Comparison of ENCODE assay signal across 8 mouse cellular contexts in genomic region chr13:21722373-21722925, GRCm38 (mm10). TPM values are rescaled to one million over a fixed set of nuclear protein-coding genes. Genes with fewer than 3 reads are reported as not detected.
DNase-seq lines count a peak whose midpoint lies in the region; ATAC-seq and TF ChIP-seq lines count a peak whose summit lies in the region.

No protein-coding gene starts in this region.

- intact Hi-C loops in left cerebral cortex, postnatal 14 days (cut with DNase I): no loop called here

- TF ChIP-seq CTCF in liver, adult 2 months (IDR thresholded peaks at IDR 0.05; ENCODE audit: low read depth, low read length): no peak
- TF ChIP-seq CTCF in brain, embryonic 14.5 days (IDR thresholded peaks at IDR 0.05; ENCODE audit: borderline replicate concordance, extremely low read depth, insufficient read depth, insufficient read length): no peak

- 7% methylated on average over 11 of the region's 11 CpGs for WGBS in liver, adult 2 months
- 2% methylated on average over 11 of the region's 11 CpGs for WGBS in hindbrain, embryonic 14.5 days
- 4% methylated on average over 10 of the region's 11 CpGs for WGBS in midbrain, embryonic 14.5 days

- no peaks in the 10 kb centered on the region for H3K27me3 ChIP-seq in liver, adult 2 months (ENCODE audit: control insufficient read depth, insufficient read depth, low read length)
- no peaks in the 10 kb centered on the region for H3K27me3 ChIP-seq in hindbrain, embryonic 14.5 days (ENCODE audit: control insufficient read depth, insufficient read depth, low read length)
- H3K27me3 ChIP-seq in midbrain, embryonic 14.5 days (ENCODE audit: control insufficient read depth, insufficient read depth, low read length): no peaks in the 10 kb centered on the region

- no peak overlapping the region; the same call in 1 of the 2 replicates for H3K9ac ChIP-seq in liver, adult 2 months (ENCODE audit: low read depth, low read length)
- peak overlapping the region; percentile 53 for H3K9ac ChIP-seq in hindbrain, embryonic 14.5 days
- H3K9ac ChIP-seq in midbrain, embryonic 14.5 days (replicated peaks; ENCODE audit: low read length): peak overlapping the region; percentile 46; the same call in 1 of the 2 replicates

- H3K4me1 ChIP-seq in liver, adult 2 months (ENCODE audit: control insufficient read depth, insufficient read depth, low read length): peaks cover 12% of the 10 kb centered on the region
- peaks cover 17% of the 10 kb centered on the region for H3K4me1 ChIP-seq in hindbrain, embryonic 14.5 days (replicated peaks; ENCODE audit: control insufficient read depth, insufficient read depth, low read length)
- peaks cover 22% of the 10 kb centered on the region for H3K4me1 ChIP-seq in midbrain, embryonic 14.5 days (ENCODE audit: control insufficient read depth, insufficient read depth, low read length)

- H3K36me3 ChIP-seq in liver, adult 2 months (ENCODE audit: control insufficient read depth, insufficient read depth, low read length): no peaks in the 10 kb centered on the region
- H3K36me3 ChIP-seq in hindbrain, embryonic 14.5 days (replicated peaks; ENCODE audit: control insufficient read depth, insufficient read depth): no peaks in the 10 kb centered on the region
- H3K36me3 ChIP-seq in midbrain, embryonic 14.5 days (ENCODE audit: control insufficient read depth, insufficient read depth, low read length): no peaks in the 10 kb centered on the region

- no peak for TF ChIP-seq POLR2A in liver, adult 2 months (IDR thresholded peaks at IDR 0.05; ENCODE audit: extremely low read depth, insufficient read depth, low read length)
- 0 out of 2 replicates have a peak, but pooled peaks have one; percentile 5 for TF ChIP-seq POLR2A in brain, embryonic 14.5 days (IDR thresholded peaks at IDR 0.05; ENCODE audit: borderline replicate concordance, extremely low read depth, insufficient read depth, insufficient read length, poor library complexity, severe bottlenecking)

- DNase-seq in liver, adult 2 months (ENCODE audit: extremely low read depth, low read depth, low spot score): no peak
- DNase-seq in liver: no peak
- peak; percentile 70 for DNase-seq in brain, embryonic 14.5 days (ENCODE audit: low read depth)
- peak; percentile 50 for DNase-seq in hindbrain, embryonic 14.5 days (ENCODE audit: low spot score)
- DNase-seq in midbrain, embryonic 14.5 days: peak; percentile 44
- no peak for DNase-seq in left cerebral cortex, postnatal 14 days (ENCODE audit: low spot score in 2 of 2)
- no peak for DNase-seq in kidney, postnatal 4 days
- DNase-seq in frontal cortex, adult 2 months (ENCODE audit: extremely low spot score in 1 of 2, low spot score in 1 of 2): no peak

- H3K79me2 ChIP-seq in liver, adult 2 months (ENCODE audit: control insufficient read depth, insufficient read depth, low read length): no peaks in the 10 kb centered on the region

- H3K9me3 ChIP-seq in hindbrain, embryonic 14.5 days (ENCODE audit: control insufficient read depth, low read length): no peaks in the 10 kb centered on the region
- H3K9me3 ChIP-seq in midbrain, embryonic 14.5 days (ENCODE audit: control insufficient read depth, low read length): no peaks in the 10 kb centered on the region

- no peak overlapping the region for H3K27ac ChIP-seq in liver, adult 2 months (replicated peaks; ENCODE audit: insufficient read depth, low read depth, low read length)
- peak overlapping the region; percentile 85 for H3K27ac ChIP-seq in hindbrain, embryonic 14.5 days
- H3K27ac ChIP-seq in midbrain, embryonic 14.5 days (replicated peaks; ENCODE audit: low read depth, low read length): peak overlapping the region; percentile 86

- peak overlapping the region; percentile 50; the same call in 1 of the 2 replicates for H3K4me3 ChIP-seq in liver, adult 2 months (ENCODE audit: insufficient read depth, low read depth, low read length)
- H3K4me3 ChIP-seq in hindbrain, embryonic 14.5 days (replicated peaks; ENCODE audit: low read length): peak overlapping the region; percentile 34
- peak overlapping the region; percentile 39 for H3K4me3 ChIP-seq in midbrain, embryonic 14.5 days (replicated peaks; ENCODE audit: low read depth, low read length)

- ATAC-seq in hindbrain, embryonic 14.5 days (ENCODE audit: low FRiP score): peak; percentile 14; the same call in 1 of the 2 replicates
- peak; percentile 34; the same call in 1 of the 2 replicates for ATAC-seq in midbrain, embryonic 14.5 days (ENCODE audit: low FRiP score, low TSS enrichment)

- H3K4me2 ChIP-seq in hindbrain, embryonic 14.5 days (replicated peaks): peak overlapping the region; percentile 69
- peak overlapping the region; percentile 64 for H3K4me2 ChIP-seq in midbrain, embryonic 14.5 days (ENCODE audit: low read length)

RNA-seq across cellular contexts. Expression of gene Hist1h2bm, which starts 0.6 kb away (rescaled TPM):
- total RNA-seq in liver, adult 2 months (2014; rRNA removed): 2.8 and 7.2 TPM in 2 replicates
- not detected in 2 replicates for polyA plus RNA-seq in liver, adult 2 months (2012; rRNA removed)
- 17.0 and 18.2 TPM in 2 replicates for polyA plus RNA-seq in brain, embryonic 14.5 days (2012; rRNA removed)
- 1.4 TPM in 2 replicates for polyA plus RNA-seq in hindbrain, embryonic 14.5 days (2014; fragmentation: Nextera tagmentation; extraction: Ambion mirVana)
- 1.1 and 1.4 TPM in 2 replicates for polyA plus RNA-seq in midbrain, embryonic 14.5 days (2014; fragmentation: Nextera tagmentation; extraction: Ambion mirVana)
- total RNA-seq in left cerebral cortex, postnatal 14 days (2021): 1 to 10 TPM; 4.9 to 7.8 TPM
- polyA plus RNA-seq in frontal cortex, adult 2 months (2012; rRNA removed): 0.52 and 0.80 TPM in 2 replicates

RNA-seq across cellular contexts. Expression of gene Hist1h3h, which starts 5.0 kb away (rescaled TPM):
- 24.2 and 48.6 TPM in 2 replicates for total RNA-seq in liver, adult 2 months (2014; rRNA removed)
- polyA plus RNA-seq in liver, adult 2 months (2012; rRNA removed): 1.8 TPM in 1 of 2 replicates, not detected in the other
- 39.0 and 49.4 TPM in 2 replicates for polyA plus RNA-seq in brain, embryonic 14.5 days (2012; rRNA removed)
- 2.4 and 3.2 TPM in 2 replicates for polyA plus RNA-seq in hindbrain, embryonic 14.5 days (2014; fragmentation: Nextera tagmentation; extraction: Ambion mirVana)
- polyA plus RNA-seq in midbrain, embryonic 14.5 days (2014; fragmentation: Nextera tagmentation; extraction: Ambion mirVana): 2.9 and 6.0 TPM in 2 replicates
- 10 to 100 TPM; 46.6 to 56.8 TPM for total RNA-seq in left cerebral cortex, postnatal 14 days (2021)
- 1.8 TPM in 2 replicates for polyA plus RNA-seq in frontal cortex, adult 2 months (2012; rRNA removed)

RNA-seq across cellular contexts. Expression of gene Hist1h2ai, which starts 6.2 kb away (rescaled TPM):
- 8.9 and 10.2 TPM in 2 replicates for total RNA-seq in liver, adult 2 months (2014; rRNA removed)
- polyA plus RNA-seq in liver, adult 2 months (2012; rRNA removed): 0.64 and 1.6 TPM in 2 replicates
- polyA plus RNA-seq in brain, embryonic 14.5 days (2012; rRNA removed): 14.3 and 24.3 TPM in 2 replicates
- 5.4 and 7.5 TPM in 2 replicates for polyA plus RNA-seq in hindbrain, embryonic 14.5 days (2014; fragmentation: Nextera tagmentation; extraction: Ambion mirVana)
- polyA plus RNA-seq in midbrain, embryonic 14.5 days (2014; fragmentation: Nextera tagmentation; extraction: Ambion mirVana): 13.6 and 22.1 TPM in 2 replicates
- total RNA-seq in left cerebral cortex, postnatal 14 days (2021): 10 to 100 TPM; 17.2 to 25.6 TPM
- polyA plus RNA-seq in frontal cortex, adult 2 months (2012; rRNA removed): 1.2 and 1.5 TPM in 2 replicates

RNA-seq across cellular contexts. Expression of gene Hist1h2bl, which starts 6.5 kb away (rescaled TPM):
- total RNA-seq in liver, adult 2 months (2014; rRNA removed): 1.4 and 1.5 TPM in 2 replicates
- 0.90 TPM in 1 of 2 replicates, not detected in the other for polyA plus RNA-seq in liver, adult 2 months (2012; rRNA removed)
- 11.3 and 14.5 TPM in 2 replicates for polyA plus RNA-seq in brain, embryonic 14.5 days (2012; rRNA removed)
- not detected in 2 replicates for polyA plus RNA-seq in hindbrain, embryonic 14.5 days (2014; fragmentation: Nextera tagmentation; extraction: Ambion mirVana)
- 1.2 TPM in 1 of 2 replicates, not detected in the other for polyA plus RNA-seq in midbrain, embryonic 14.5 days (2014; fragmentation: Nextera tagmentation; extraction: Ambion mirVana)
- total RNA-seq in left cerebral cortex, postnatal 14 days (2021): 10 to 100 TPM; 37.3 to 37.9 TPM
- not detected in 2 replicates for polyA plus RNA-seq in frontal cortex, adult 2 months (2012; rRNA removed)

RNA-seq across cellular contexts. Expression of gene Hist1h4j, which starts 12.4 kb away (rescaled TPM):
- total RNA-seq in liver, adult 2 months (2014; rRNA removed): 21.5 and 24.9 TPM in 2 replicates
- polyA plus RNA-seq in liver, adult 2 months (2012; rRNA removed): 0.31 and 1.1 TPM in 2 replicates
- 17.8 and 19.9 TPM in 2 replicates for polyA plus RNA-seq in brain, embryonic 14.5 days (2012; rRNA removed)
- polyA plus RNA-seq in hindbrain, embryonic 14.5 days (2014; fragmentation: Nextera tagmentation; extraction: Ambion mirVana): 0.33 and 0.64 TPM in 2 replicates
- polyA plus RNA-seq in midbrain, embryonic 14.5 days (2014; fragmentation: Nextera tagmentation; extraction: Ambion mirVana): 0.66 TPM in 2 replicates
- total RNA-seq in left cerebral cortex, postnatal 14 days (2021): 10 to 100 TPM; 15.4 to 16.2 TPM
- polyA plus RNA-seq in frontal cortex, adult 2 months (2012; rRNA removed): 3.3 and 4.1 TPM in 2 replicates

Comparison
In these comparisons a context has a peak if more than half of its experiments do, and no peak if none do; other contexts are left out.
1. DNase-seq: peak in brain, embryonic 14.5 days (single experiment), hindbrain, embryonic 14.5 days (single experiment) and midbrain, embryonic 14.5 days (single experiment); none in liver, adult 2 months (single experiment), liver (single experiment), left cerebral cortex, postnatal 14 days (0 of 2), kidney, postnatal 4 days (0 of 2) and frontal cortex, adult 2 months (0 of 2).
2. Peak in every context shown above with its lines, with median percentiles within 50 percentile points of each other: H3K4me3 ChIP-seq.